Mouse (Mus musculus) limb, embryonic 12.5 days (tissue): ENCODE results near the gene Ptpn9. TPM values are rescaled to one million over a fixed set of nuclear protein-coding genes. Genes with fewer than 3 reads are reported as not detected.

ENCODE experiments used
- ATAC-seq: fragments of 200-750 bp; cut with Nextera tagmentation; 2 replicates; pipeline ENCODE4 v1.8.0; 2017; ENCODE audit warnings: low read depth, moderate TSS enrichment; ENCODE audit not compliant: insufficient number of reproducible peaks, insufficient read depth, low FRiP score, low TSS enrichment
- H3K27ac ChIP-seq: fragments of 300-500 bp; sonication (generic); 2 replicates; pipeline ENCODE4 v1.5.1; 2016; ENCODE audit warnings: mild to moderate bottlenecking, moderate library complexity
- H3K27me3 ChIP-seq: fragments of 300-500 bp; sonication (generic); 2 replicates; pipeline ENCODE4 v1.6.1; 2016; ENCODE audit warnings: mild to moderate bottlenecking, moderate library complexity
- H3K36me3 ChIP-seq: fragments of 300-500 bp; sonication (generic); 2 replicates; pipeline ENCODE4 v1.6.1; 2016; ENCODE audit warnings: mild to moderate bottlenecking, moderate library complexity
- H3K4me1 ChIP-seq: fragments of 300-500 bp; sonication (generic); replicated peaks from 2 replicates; pipeline ENCODE4 v1.6.1; 2016
- H3K4me2 ChIP-seq: fragments of 300-500 bp; sonication (generic); 2 replicates; pipeline ENCODE4 v1.6.1; 2016; ENCODE audit warnings: mild to moderate bottlenecking, moderate library complexity
- H3K4me3 ChIP-seq: fragments of 300-500 bp; sonication (generic); replicated peaks from 2 replicates; pipeline ENCODE4 v1.5.1; 2016; ENCODE audit warnings: mild to moderate bottlenecking
- H3K9ac ChIP-seq: fragments of 300-500 bp; sonication (generic); replicated peaks from 2 replicates; pipeline ENCODE4 v1.6.1; 2016; ENCODE audit warnings: mild to moderate bottlenecking, moderate library complexity
- H3K9me3 ChIP-seq: fragments of 300-500 bp; sonication (generic); 2 replicates; pipeline ENCODE4 v1.6.1; 2016; ENCODE audit warnings: mild to moderate bottlenecking, moderate library complexity
- WGBS: fragments of 180-500 bp; shearing (Covaris S2); methylation state at CpG from one replicate; pipeline ENCODE4 v1.1.7; 2016; 5-methylcytosine and 5-hydroxymethylcytosine counted together
- polyA plus RNA-seq: library from polyadenylated mRNA; unstranded; fragments of >200 nt; fragmentation: Nextera tagmentation; extraction: Ambion mirVana; gene quantifications from 2 replicates; pipeline ENCODE4 v1.2.1, GENCODE M21; 2016

Gene Ptpn9
- polyA plus RNA-seq, 1 experiment from 2014 or later: 39.2 TPM

DNA sequence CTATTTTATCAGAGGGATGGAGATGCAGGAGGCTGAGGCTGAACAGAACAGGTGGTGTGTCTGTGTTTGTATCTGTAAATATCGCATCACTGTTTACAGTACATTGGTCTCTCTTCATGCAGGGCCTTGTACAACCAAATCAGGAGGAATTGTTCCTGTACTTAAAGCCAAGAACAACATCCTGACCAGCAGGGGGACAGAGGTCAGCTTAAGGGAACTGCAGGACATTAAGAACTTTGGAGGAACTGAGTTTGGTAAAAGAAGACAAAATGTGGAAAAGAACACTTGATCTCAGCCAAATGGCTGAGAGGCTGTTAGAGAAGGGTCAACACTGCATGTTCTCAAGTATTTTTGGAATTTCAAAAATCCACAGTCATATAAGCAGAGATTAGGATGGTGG is 20.0 kb downstream of the Ptpn9 start:
- Histone ChIP-seq H3K4me2 (no peak overlapping the region), H3K27me3 (no peaks in the 10 kb centered on the region), H3K9me3 (0 out of 2 replicates have a peak, but pooled peaks cover 8% of the 10 kb centered on the region), H3K36me3 (peaks cover 30% of the 10 kb centered on the region), H3K4me1 (no peaks in the 10 kb centered on the region), H3K4me3 (no peak overlapping the region), H3K27ac (no peak overlapping the region), H3K9ac (no peak overlapping the region)
- 92% methylated on average over 1 of the region's 1 CpGs for WGBS
- no peak for ATAC-seq

DNA sequence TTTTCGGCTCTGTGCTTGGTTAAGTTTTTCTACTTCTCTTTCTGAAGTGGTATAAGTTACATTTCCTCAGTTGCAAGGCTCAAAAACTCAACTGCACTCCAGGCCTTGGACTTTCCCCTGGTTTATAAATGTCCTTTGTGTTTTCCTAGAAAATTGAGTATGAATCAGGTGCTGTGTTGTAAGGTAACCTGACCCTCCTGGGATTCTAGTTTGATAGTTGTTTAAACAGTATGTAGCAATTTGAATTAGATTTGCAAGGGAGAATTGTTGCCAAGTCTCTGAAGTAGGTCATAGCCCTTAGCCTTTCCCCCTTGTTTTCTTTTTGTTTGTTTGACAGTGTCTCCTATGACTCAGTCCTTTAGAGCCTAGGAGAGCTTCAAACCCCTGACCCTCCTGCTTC is 22.9 kb downstream of the Ptpn9 start:
- Histone ChIP-seq H3K27ac (no peak overlapping the region), H3K9me3 (0 out of 2 replicates have a peak, but pooled peaks cover 8% of the 10 kb centered on the region), H3K36me3 (peaks cover 51% of the 10 kb centered on the region), H3K4me2 (no peak overlapping the region), H3K4me1 (no peaks in the 10 kb centered on the region), H3K27me3 (no peaks in the 10 kb centered on the region), H3K9ac (no peak overlapping the region), H3K4me3 (no peak overlapping the region)
- 82% methylated on average over 1 of the region's 1 CpGs for WGBS
- ATAC-seq: no peak

DNA sequence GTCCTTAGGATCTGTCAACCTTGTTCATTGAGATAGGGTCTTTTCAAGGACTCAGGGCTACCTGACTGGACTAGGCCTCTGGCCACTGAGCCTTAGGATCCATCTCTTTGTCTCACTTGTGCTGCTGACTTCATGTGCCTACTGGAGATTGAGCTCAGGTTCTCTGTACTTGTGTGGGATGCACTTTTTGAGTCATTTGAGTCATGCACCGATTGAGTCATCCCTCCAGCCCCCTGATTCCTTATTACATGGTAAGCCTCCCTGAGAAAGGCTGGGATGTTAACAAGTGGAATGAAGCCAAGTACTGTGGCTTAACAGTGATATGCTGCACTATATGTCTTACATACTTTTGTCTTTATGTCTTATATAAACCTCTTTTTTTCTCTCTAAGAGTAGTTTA is 37.0 kb downstream of the Ptpn9 start:
- H3K36me3 ChIP-seq: peaks cover 84% of the 10 kb centered on the region
- no peaks in the 10 kb centered on the region for H3K4me1 ChIP-seq
- no peaks in the 10 kb centered on the region for H3K27me3 ChIP-seq
- ATAC-seq: no peak
- no peak overlapping the region for H3K4me3 ChIP-seq
- no peak overlapping the region for H3K4me2 ChIP-seq
- no peaks in the 10 kb centered on the region for H3K9me3 ChIP-seq
- no peak overlapping the region for H3K27ac ChIP-seq
- 93% methylated on average over 1 of the region's 1 CpGs for WGBS
- no peak overlapping the region for H3K9ac ChIP-seq

DNA sequence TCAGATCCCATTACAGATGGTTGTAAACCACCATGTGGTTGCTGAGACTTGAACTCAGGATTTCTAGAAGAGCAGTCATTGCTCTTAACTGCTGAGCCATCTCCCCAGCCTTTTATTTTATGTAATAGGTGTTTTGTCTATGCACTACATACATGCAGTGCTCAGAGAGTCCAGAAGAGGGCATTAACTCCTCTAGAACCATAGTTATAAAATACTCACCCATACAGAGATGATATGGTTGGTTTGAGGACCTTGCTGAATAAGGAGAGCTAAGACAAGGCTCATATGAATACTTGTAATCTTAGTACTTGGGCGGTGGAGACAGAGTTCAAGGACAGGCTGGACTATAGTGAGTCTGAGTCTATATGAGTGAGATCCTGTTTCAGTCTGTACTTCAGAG is 61.5 kb downstream of the Ptpn9 start:
- no peak for ATAC-seq
- H3K36me3 ChIP-seq: peaks cover 79% of the 10 kb centered on the region
- WGBS: 93% methylated on average over 1 of the region's 1 CpGs

DNA sequence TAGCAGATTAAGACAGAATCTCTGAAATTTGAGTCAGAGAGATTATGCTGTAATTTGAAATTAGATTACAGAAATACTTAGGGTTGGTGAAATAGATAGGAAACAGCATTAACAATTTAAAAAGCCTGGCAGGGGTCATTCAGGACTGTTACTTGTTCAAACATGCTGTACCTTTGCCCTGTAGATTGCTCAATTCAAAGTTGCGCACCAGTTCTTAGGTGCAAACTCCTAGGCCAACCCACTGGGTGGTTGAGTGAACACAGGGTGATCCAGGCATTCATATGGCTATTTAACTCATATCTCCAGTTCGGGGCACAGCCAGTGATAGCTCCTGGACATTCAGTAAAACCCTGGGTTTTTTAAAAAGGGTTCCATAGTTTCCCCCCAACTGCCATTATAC is 69.4 kb downstream of the Ptpn9 start:
- ATAC-seq: no peak
- H3K9me3 ChIP-seq: no peaks in the 10 kb centered on the region
- H3K4me1 ChIP-seq: no peaks in the 10 kb centered on the region
- no peak overlapping the region for H3K27ac ChIP-seq
- no peak overlapping the region for H3K9ac ChIP-seq
- no peak overlapping the region for H3K4me2 ChIP-seq
- 93% methylated on average over 2 of the region's 2 CpGs for WGBS
- no peak overlapping the region for H3K4me3 ChIP-seq
- H3K36me3 ChIP-seq: peaks cover 46% of the 10 kb centered on the region
- no peaks in the 10 kb centered on the region for H3K27me3 ChIP-seq

More for the DNA sequence above, 61.5 kb downstream of the Ptpn9 start:
- H3K9me3 ChIP-seq: no peaks in the 10 kb centered on the region
- no peaks in the 10 kb centered on the region for H3K27me3 ChIP-seq
- no peak overlapping the region for H3K9ac ChIP-seq
- no peak overlapping the region for H3K4me3 ChIP-seq
- no peak overlapping the region for H3K27ac ChIP-seq
- H3K4me2 ChIP-seq: no peak overlapping the region
- H3K4me1 ChIP-seq: no peaks in the 10 kb centered on the region

DNA sequence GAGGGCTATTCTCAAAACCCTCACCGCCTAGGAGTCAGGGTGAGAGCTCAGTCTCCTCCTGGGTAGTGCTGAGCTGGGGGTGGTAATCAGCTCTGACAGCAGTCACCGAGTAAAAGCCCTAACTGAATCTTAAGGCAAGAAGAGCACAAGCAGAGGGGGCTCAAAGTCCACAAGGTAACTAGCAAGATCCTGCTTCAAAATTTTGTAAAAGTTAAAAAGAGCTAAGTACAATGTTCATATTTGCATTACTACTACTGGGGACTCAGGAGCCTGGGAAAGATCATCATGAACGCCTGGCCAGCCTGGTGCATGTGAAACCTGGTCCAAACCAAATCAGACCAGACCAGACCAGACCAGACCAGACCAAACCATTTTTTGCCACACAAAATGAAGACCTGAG is 73.5 kb downstream of the Ptpn9 start:
- no peak overlapping the region for H3K4me3 ChIP-seq
- no peak overlapping the region for H3K9ac ChIP-seq
- H3K27ac ChIP-seq: no peak overlapping the region
- H3K9me3 ChIP-seq: no peaks in the 10 kb centered on the region
- no peaks in the 10 kb centered on the region for H3K27me3 ChIP-seq
- peaks cover 14% of the 10 kb centered on the region; the same call in 1 of the 2 replicates for H3K4me1 ChIP-seq
- no peak overlapping the region for H3K4me2 ChIP-seq
- peaks cover 17% of the 10 kb centered on the region; the same call in 1 of the 2 replicates for H3K36me3 ChIP-seq
- no peak for ATAC-seq
- 75% methylated on average over 3 of the region's 3 CpGs for WGBS

DNA sequence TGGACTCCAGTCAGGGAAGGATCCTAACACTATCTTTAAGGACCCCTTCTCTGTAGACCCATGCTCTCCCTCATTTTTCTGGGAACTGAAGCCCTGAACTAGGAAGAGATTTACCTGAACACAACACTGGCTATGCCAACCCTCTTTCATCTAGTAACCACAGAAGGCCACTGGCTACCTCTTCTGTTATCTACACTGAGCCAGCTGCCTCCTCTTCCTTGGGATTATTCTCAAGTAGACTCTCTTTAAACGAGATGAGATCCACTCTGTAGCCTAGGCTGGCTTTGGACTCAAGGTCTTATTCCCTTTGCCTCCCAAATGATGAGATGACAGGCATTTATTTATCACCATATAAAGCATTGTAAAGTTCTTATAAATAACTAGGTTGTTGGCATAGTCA is 75.5 kb downstream of the Ptpn9 start:
- no peak for ATAC-seq
- WGBS: 63% methylated on average over 1 of the region's 1 CpGs

DNA sequence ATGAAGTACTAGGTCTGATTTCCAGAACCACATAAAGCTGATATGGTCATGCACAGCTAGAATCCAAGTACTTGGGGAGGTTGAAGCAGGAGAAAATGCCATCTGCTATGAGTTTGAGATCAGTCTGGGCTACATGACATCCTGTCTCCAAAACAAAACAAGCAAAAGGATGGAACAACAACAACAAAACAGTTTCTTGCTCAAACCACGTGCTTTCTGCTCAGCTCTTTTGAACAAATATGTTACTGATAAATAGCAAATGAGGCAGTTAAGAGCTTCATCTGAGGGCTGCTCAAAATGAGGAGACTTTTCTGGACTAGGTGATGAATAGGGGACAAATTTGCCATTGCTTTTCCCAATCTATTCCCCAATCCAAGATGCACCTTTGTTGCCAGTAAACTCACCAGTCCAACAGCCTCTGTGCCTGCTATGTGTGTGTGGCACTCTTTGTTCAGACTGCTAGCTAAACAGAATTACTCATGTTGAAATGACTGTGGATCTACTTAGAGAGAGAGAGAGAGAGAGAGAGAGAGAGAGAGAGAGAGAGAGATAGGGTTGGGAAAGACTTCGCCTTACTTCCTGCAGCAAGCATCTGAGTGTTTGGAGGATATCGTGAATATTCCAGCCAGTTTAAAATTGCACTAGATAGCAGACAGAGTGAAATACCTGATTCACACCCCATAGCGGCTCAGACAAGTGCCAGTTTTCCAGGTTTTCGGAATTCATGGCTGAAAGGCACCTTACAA is 76.2 kb downstream of the Ptpn9 start:
- H3K27ac ChIP-seq: peak overlapping the region; percentile 66
- peak overlapping the region; percentile 56 for H3K9ac ChIP-seq
- H3K9me3 ChIP-seq: no peaks in the 10 kb centered on the region
- peak overlapping the region; percentile 93 for H3K4me3 ChIP-seq
- H3K4me1 ChIP-seq: peaks cover 25% of the 10 kb centered on the region
- ATAC-seq: no peak
- no peaks in the 10 kb centered on the region; the same call in 1 of the 2 replicates for H3K36me3 ChIP-seq
- 19% methylated on average over 5 of the region's 5 CpGs for WGBS
- peak overlapping the region; percentile 90 for H3K4me2 ChIP-seq
- H3K27me3 ChIP-seq: no peaks in the 10 kb centered on the region

More for the DNA sequence above, 75.5 kb downstream of the Ptpn9 start:
- H3K4me3 ChIP-seq: 0 out of 2 replicates have a peak overlapping the region, but pooled peaks have one; percentile 8
- no peaks in the 10 kb centered on the region for H3K9me3 ChIP-seq
- peaks cover 24% of the 10 kb centered on the region for H3K4me1 ChIP-seq
- H3K36me3 ChIP-seq: peaks cover 6% of the 10 kb centered on the region; the same call in 1 of the 2 replicates
- 0 out of 2 replicates have a peak overlapping the region, but pooled peaks have one; percentile 90 for H3K4me2 ChIP-seq
- no peak overlapping the region for H3K9ac ChIP-seq
- H3K27ac ChIP-seq: no peak overlapping the region
- H3K27me3 ChIP-seq: no peaks in the 10 kb centered on the region

DNA sequence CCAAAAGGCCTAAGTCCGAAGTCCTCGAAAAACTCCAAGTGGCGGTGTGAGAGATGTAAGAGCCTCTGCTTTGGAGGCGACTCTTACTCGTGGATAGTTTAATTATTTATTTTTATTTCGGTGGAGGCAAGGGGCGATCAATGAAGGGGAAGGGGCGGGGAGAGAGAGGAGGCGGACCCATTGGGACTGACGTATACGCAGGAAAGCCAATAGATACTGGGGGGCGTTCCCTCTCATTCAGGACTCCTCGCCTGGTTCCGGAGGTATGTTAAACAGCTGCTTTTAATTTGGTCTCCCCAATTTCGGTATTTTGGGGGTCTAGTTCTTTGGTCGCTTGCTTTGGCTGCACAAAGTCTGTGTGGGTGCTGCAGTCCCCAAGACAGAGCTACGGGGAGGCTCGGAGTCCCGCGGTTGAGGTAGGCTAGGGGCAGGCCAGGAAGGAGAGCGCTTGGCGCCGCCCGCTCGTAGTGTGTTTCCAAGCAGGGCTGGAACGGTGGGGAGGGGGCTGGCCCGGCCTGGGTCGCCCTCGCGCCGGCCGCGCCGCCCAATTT is 77.2 kb downstream of the Ptpn9 start, which contains the start of gene Sin3a:
TSS of gene Sin3a (plus strand) at position 240 of the 551 bp plus-strand sequence.
- peak within 1 kb of the TSS; percentile 99 for H3K27ac ChIP-seq
- peak within 1 kb of the TSS; percentile 78 for H3K9ac ChIP-seq
- peak within 1 kb of the TSS; percentile 93 for H3K4me3 ChIP-seq
- WGBS: under 1% methylated on average over 34 of the region's 34 CpGs
- H3K9me3 ChIP-seq: no peaks in the 10 kb centered on the region
- no peaks in the 10 kb centered on the region; the same call in 1 of the 2 replicates for H3K36me3 ChIP-seq
- peaks cover 25% of the 10 kb centered on the region for H3K4me1 ChIP-seq
- peak within 1 kb of the TSS; percentile 90 for H3K4me2 ChIP-seq
- no peak for ATAC-seq
- H3K27me3 ChIP-seq: no peaks in the 10 kb centered on the region

DNA sequence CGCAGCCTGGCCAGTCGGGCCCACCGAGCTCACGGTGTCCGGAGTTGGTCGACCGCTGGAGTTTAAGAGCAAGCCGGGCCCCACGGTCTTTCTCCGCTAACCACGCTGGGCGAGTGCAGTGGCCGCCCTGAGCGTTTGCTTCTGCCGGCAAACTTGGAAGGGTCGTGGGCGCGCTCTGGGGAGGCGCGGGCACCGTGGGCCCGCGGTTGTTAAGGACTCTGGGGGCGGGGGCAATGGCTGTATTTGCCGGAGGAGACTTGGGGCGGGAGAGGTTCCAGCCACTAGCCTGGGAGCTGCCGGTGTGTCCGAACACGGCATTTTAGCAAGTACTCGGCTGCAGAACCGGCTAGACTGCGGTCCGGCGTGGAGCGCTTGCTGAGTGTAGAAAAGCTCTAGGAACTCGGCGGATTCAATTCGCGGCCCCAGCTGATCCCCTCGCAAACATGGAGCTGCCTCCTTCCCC is 77.8 kb downstream of the Ptpn9 start:
- Histone ChIP-seq H3K4me1 (peaks cover 30% of the 10 kb centered on the region), H3K27me3 (no peaks in the 10 kb centered on the region), H3K36me3 (no peaks in the 10 kb centered on the region), H3K4me3 (peak overlapping the region; percentile 93), H3K9ac (peak overlapping the region; percentile 78), H3K27ac (peak overlapping the region; percentile 99), H3K9me3 (no peaks in the 10 kb centered on the region), H3K4me2 (peak overlapping the region; percentile 90)
- no peak for ATAC-seq
- WGBS: under 1% methylated on average over 40 of the region's 40 CpGs

DNA sequence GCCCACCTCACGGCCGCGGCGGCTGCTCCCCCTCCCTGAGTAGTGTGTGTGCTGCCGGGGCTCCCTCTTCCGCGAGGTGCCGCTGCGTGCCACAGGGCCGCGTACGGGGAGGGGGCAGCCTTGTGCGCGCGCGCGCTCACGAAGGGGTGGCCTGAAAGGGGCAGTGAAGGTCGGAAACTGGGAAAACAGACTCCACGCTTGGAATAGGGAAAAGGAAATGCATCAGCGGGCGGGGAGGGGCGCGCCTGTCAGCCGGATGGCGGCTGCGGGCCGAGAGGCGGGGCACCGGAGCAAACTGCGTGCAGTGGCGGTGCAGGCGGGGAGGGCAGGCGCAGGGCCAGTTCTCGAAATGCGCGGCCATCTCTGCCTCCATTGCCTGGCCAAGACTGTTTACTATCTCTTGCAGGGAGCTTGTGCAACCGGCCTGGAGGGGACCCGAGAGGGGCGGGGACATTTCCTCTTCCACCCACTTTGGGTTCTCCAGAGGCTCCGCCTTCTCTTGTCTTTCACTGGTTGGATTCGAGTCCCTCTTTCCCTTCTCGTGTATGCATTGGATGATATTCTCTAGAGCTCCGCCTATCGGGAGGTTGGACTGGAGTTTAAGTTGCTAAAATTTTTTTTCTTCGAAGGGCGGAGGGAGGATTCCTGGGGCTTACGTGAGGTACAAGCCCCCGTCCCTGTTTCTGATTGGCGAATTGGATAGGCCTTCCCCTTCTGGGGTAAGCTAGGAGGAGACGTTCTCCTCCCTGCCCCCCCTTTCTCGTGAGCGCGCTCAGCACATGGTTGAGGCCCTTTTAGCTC is 78.5 kb downstream of the Ptpn9 start:
- Histone ChIP-seq H3K4me1 (peaks cover 30% of the 10 kb centered on the region), H3K36me3 (no peaks in the 10 kb centered on the region), H3K4me3 (peak overlapping the region; percentile 93), H3K27me3 (no peaks in the 10 kb centered on the region), H3K9ac (peak overlapping the region; percentile 78), H3K27ac (peak overlapping the region; percentile 99), H3K9me3 (no peaks in the 10 kb centered on the region), H3K4me2 (peak overlapping the region; percentile 90)
- WGBS: under 1% methylated on average over 54 of the region's 54 CpGs
- ATAC-seq: peak; percentile 81
